Mouse (Mus musculus): ENCODE results near the gene Pih1d3. TPM values are rescaled to one million over a fixed set of nuclear protein-coding genes. Genes with fewer than 3 reads are reported as not detected.

Pih1d3 gene
- polyA plus RNA-seq, 1 experiment from 2014 or later = not detected

- Histone ChIP-seq H3K36me3 (no peaks in the 10 kb centered on the region), H3K9me3 (replicated peaks) (no peaks in the 10 kb centered on the region), H3K4me3 (no peak overlapping the region), H3K27me3 (ENCODE audit: low read depth, poor library complexity, severe bottlenecking) (no peaks in the 10 kb centered on the region), H3K27ac (no peak overlapping the region), H3K4me1 (no peaks in the 10 kb centered on the region)
- no peak for DNase-seq (ENCODE audit: low spot score)
These were observed 10.8 kb downstream of the Pih1d3 start for GRCm38 (mm10) chr1:31233319-31234036.

GRCm38 (mm10) chr1:31260218-31260923 lies 37.7 kb downstream of the Pih1d3 start:
- DNase-seq (ENCODE audit: low spot score) = no peak
- WGBS = 79% methylated on average over 10 of the region's 10 CpGs
- Histone ChIP-seq H3K4me1 (no peaks in the 10 kb centered on the region), H3K9me3 (replicated peaks) (no peaks in the 10 kb centered on the region), H3K27me3 (ENCODE audit: low read depth, poor library complexity, severe bottlenecking) (no peaks in the 10 kb centered on the region), H3K36me3 (no peaks in the 10 kb centered on the region), H3K27ac (no peak overlapping the region), H3K4me3 (no peak overlapping the region)

Other genes starting within 250 kb of the Pih1d3 start
- gene AC153137.1, start 244.9 kb upstream of the Pih1d3 start, polyA plus RNA-seq (2016; fragmentation: Nextera tagmentation; extraction: Ambion mirVana) = not detected in 2 replicates
- gene Lgsn, start 46.4 kb upstream of the Pih1d3 start, polyA plus RNA-seq (2016; fragmentation: Nextera tagmentation; extraction: Ambion mirVana) = not detected in 2 replicates
- gene 4931428L18Rik, start 154 bp upstream of the Pih1d3 start, polyA plus RNA-seq (2016; fragmentation: Nextera tagmentation; extraction: Ambion mirVana) = not detected in 2 replicates